Mouse (Mus musculus) heart, adult 2 months (tissue): ENCODE results near the gene Olfr279.

ENCODE experiments used
- CTCF ChIP-seq: fragments of 200-600 bp; IDR thresholded peaks from 2 replicates; pipeline ENCODE4 v1.8.1; 2022; ENCODE audit warnings: antibody characterized with exemption, mild to moderate bottlenecking, moderate library complexity
- EP300 ChIP-seq: fragments of 200-500 bp; IDR thresholded peaks from 2 replicates; pipeline ENCODE4 v1.6.1; 2011; ENCODE audit warnings: low read depth, low read length, control low read depth; ENCODE audit not compliant: insufficient read depth
- POLR2A ChIP-seq: fragments of 200-500 bp; IDR thresholded peaks from 2 replicates; pipeline ENCODE4 v1.6.1; 2011; ENCODE audit warnings: mild to moderate bottlenecking, low read depth, low read length, control low read depth; ENCODE audit not compliant: insufficient read depth

DNA sequence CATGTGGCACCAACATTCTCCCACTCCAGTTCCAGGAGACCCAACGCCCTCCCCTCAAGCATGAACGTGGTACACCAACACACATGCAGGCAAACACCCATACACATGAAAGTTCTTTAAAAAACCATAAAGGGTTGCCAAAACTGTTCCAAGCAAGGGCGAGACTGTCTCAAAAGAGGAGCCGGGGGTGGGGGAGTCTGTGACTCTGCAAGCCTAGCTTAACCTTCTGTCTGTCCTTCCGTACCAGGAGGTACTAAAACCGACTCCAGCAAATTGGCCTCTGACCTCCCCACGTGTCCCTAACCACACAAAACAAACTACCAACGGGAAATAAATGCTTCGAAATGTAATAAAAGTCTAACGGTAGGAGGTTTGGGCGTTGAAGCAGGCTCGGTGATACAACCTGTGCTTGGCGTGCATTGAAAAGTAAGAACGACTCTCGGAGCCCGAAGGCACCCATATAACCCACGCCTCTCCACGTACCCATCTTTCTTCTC is 40.9 kb downstream of the Olfr279 start:
- no peak for TF ChIP-seq EP300
- TF ChIP-seq CTCF: no peak
- TF ChIP-seq POLR2A: no peak
